ENCODE assay signal across 19 mouse cellular contexts in genomic region chr10:117424146-117424905, GRCm38 (mm10).
"Had no signal": no experiment of that assay in that cellular context is flagged by ENCODE, and none has a peak within 500 bp of the region (broad histone marks: within the 10 kb centered on the region; RNA-seq: fewer than 3 reads in every experiment).

No protein-coding gene starts in this region.

- H3K27ac ChIP-seq: kidney, postnatal 0 days; limb, embryonic 10.5 days; limb, embryonic 13.5 days; macrophage; neural tube, embryonic 13.5 days; stomach, embryonic 15.5 days had no signal

- H3K4me1 ChIP-seq: limb, embryonic 10.5 days; limb, embryonic 13.5 days; stomach, embryonic 15.5 days had no signal

- DNase-seq: kidney, adult 2 months; kidney, postnatal 25 days; layer of hippocampus, adult 9-11 months; lung, embryonic 14.5 days; retina, postnatal 1 day; right cerebral cortex, postnatal 25 days; spleen, adult 18-20 months; thymus, postnatal 25 days had no signal

- H3K4me3 ChIP-seq: layer of hippocampus, adult 2 months; limb, embryonic 10.5 days; limb, embryonic 13.5 days; myocyte; neural tube, embryonic 13.5 days; stomach, embryonic 15.5 days had no signal

- H3K36me3 ChIP-seq: limb, embryonic 10.5 days; limb, embryonic 13.5 days; neural tube, embryonic 13.5 days; stomach, embryonic 15.5 days had no signal

- H3K4me2 ChIP-seq: limb, embryonic 13.5 days; lung, embryonic 14.5 days; midbrain, embryonic 11.5 days; neural tube, embryonic 13.5 days; stomach, embryonic 15.5 days had no signal

- H3K27me3 ChIP-seq: stomach, embryonic 15.5 days had no signal

- H3K9me3 ChIP-seq: limb, embryonic 10.5 days; limb, embryonic 13.5 days; neural tube, embryonic 13.5 days; stomach, embryonic 15.5 days had no signal

- ATAC-seq: intestine, postnatal 0 days; lung, postnatal 0 days had no signal

- H3K9ac ChIP-seq: limb, embryonic 13.5 days; lung, embryonic 14.5 days; neural tube, embryonic 13.5 days; stomach, embryonic 15.5 days had no signal
